Mouse (Mus musculus) limb, embryonic 15.5 days (tissue): ENCODE data around the gene Slc30a2. TPM values are rescaled to one million over a fixed set of nuclear protein-coding genes. Genes with fewer than 3 reads are reported as not detected.
"Not testable (repeated sequence)": the region's sequence is repeated elsewhere in the genome, so short reads cannot be mapped to it uniquely, and the experiment has no call there.

Experiments used
- ATAC-seq: fragments of 200-750 bp; cut with Nextera tagmentation; 2 replicates; pipeline ENCODE4 v1.8.0; 2017; ENCODE audit warnings: low read depth, moderate TSS enrichment; ENCODE audit not compliant: insufficient number of reproducible peaks, low FRiP score, low TSS enrichment
- H3K27ac ChIP-seq: fragments of 300-500 bp; sonication (generic); 2 replicates; pipeline ENCODE4 v1.5.1; 2015; ENCODE audit warnings: moderate library complexity, mild to moderate bottlenecking, inconsistent platforms
- H3K27me3 ChIP-seq: fragments of 300-500 bp; sonication (generic); 2 replicates; pipeline ENCODE4 v1.6.1; 2015; ENCODE audit warnings: inconsistent platforms
- H3K36me3 ChIP-seq: fragments of 300-500 bp; sonication (generic); 2 replicates; pipeline ENCODE4 v1.6.1; 2015; ENCODE audit warnings: inconsistent platforms
- H3K4me1 ChIP-seq: fragments of 300-500 bp; sonication (generic); 2 replicates; pipeline ENCODE4 v1.6.1; 2015; ENCODE audit warnings: inconsistent platforms
- H3K4me2 ChIP-seq: fragments of 300-500 bp; sonication (generic); 2 replicates; pipeline ENCODE4 v1.6.1; 2015; ENCODE audit warnings: mild to moderate bottlenecking, inconsistent platforms
- H3K4me3 ChIP-seq: fragments of 300-500 bp; sonication (generic); 2 replicates; pipeline ENCODE4 v1.5.1; 2015; ENCODE audit warnings: mild to moderate bottlenecking, inconsistent platforms
- H3K9ac ChIP-seq: fragments of 300-500 bp; sonication (generic); 2 replicates; pipeline ENCODE4 v1.6.1; 2015; ENCODE audit warnings: inconsistent platforms
- H3K9me3 ChIP-seq: fragments of 300-500 bp; sonication (generic); 2 replicates; pipeline ENCODE4 v1.6.1; 2016; ENCODE audit warnings: inconsistent platforms
- WGBS: fragments of 180-500 bp; shearing (Covaris S2); methylation state at CpG from one replicate; pipeline ENCODE4 v1.1.7; 2015; 5-methylcytosine and 5-hydroxymethylcytosine counted together
- polyA plus RNA-seq: library from polyadenylated mRNA; unstranded; fragments of >200 nt; fragmentation: Nextera tagmentation; extraction: Ambion mirVana; gene quantifications from 2 replicates; pipeline ENCODE4 v1.2.1, GENCODE M21; 2015

Gene Slc30a2
- polyA plus RNA-seq = 1.3 and 2.6 TPM in 2 replicates

- H3K4me2 ChIP-seq = peak within 1 kb of the TSS; percentile 50
- H3K9ac ChIP-seq = no peak within 1 kb of the TSS
- no peaks in the 10 kb centered on the region for H3K9me3 ChIP-seq
- H3K4me3 ChIP-seq = peak within 1 kb of the TSS; percentile 34
- ATAC-seq = no peak
- no peak within 1 kb of the TSS for H3K27ac ChIP-seq
- peaks cover 19% of the 10 kb centered on the region for H3K4me1 ChIP-seq
- H3K27me3 ChIP-seq = peaks cover 46% of the 10 kb centered on the region
- no peaks in the 10 kb centered on the region for H3K36me3 ChIP-seq
- 2% methylated on average over 60 of the region's 61 CpGs for WGBS
Measured at GRCm38 (mm10) chr4:134343071-134344031, at the start of gene Slc30a2. Gene Slc30a2 (plus strand): TSS chr4:134343181.

- Histone ChIP-seq H3K36me3 (no peaks in the 10 kb centered on the region), H3K9me3 (no peaks in the 10 kb centered on the region), H3K4me2 (no peak overlapping the region), H3K4me1 (peaks cover 3% of the 10 kb centered on the region), H3K4me3 (no peak overlapping the region), H3K27ac (no peak overlapping the region), H3K9ac (no peak overlapping the region), H3K27me3 (peaks cover 10% of the 10 kb centered on the region; the same call in 1 of the 2 replicates)
- WGBS = 45% methylated on average over 9 of the region's 9 CpGs
- ATAC-seq = no peak
Measured at GRCm38 (mm10) chr4:134293692-134294163, 49.3 kb upstream of the Slc30a2 start.

- not testable (repeated sequence) for H3K9ac ChIP-seq, H3K4me2 ChIP-seq, H3K9me3 ChIP-seq, ATAC-seq, H3K36me3 ChIP-seq, H3K4me3 ChIP-seq, H3K27ac ChIP-seq, H3K4me1 ChIP-seq
- WGBS = 86% methylated on average over 4 of the region's 4 CpGs
- H3K27me3 ChIP-seq = peaks cover 10% of the 10 kb centered on the region; the same call in 1 of the 2 replicates
Measured at GRCm38 (mm10) chr4:134296096-134296495, 46.9 kb upstream of the Slc30a2 start.

GRCm38 (mm10) chr4:134296523-134296922 lies 46.5 kb upstream of the Slc30a2 start:
- Histone ChIP-seq H3K36me3 (no peaks in the 10 kb centered on the region), H3K4me3 (no peak overlapping the region), H3K27me3 (peaks cover 10% of the 10 kb centered on the region; the same call in 1 of the 2 replicates), H3K4me2 (no peak overlapping the region), H3K27ac (no peak overlapping the region), H3K9me3 (no peaks in the 10 kb centered on the region), H3K4me1 (0 out of 2 replicates have a peak, but pooled peaks cover 4% of the 10 kb centered on the region), H3K9ac (no peak overlapping the region)
- no peak for ATAC-seq
- 95% methylated on average over 4 of the region's 4 CpGs for WGBS

- Histone ChIP-seq H3K4me3 (no peak overlapping the region), H3K27ac (no peak overlapping the region), H3K4me2 (no peak overlapping the region), H3K9ac (no peak overlapping the region), H3K27me3 (peaks cover 10% of the 10 kb centered on the region; the same call in 1 of the 2 replicates), H3K4me1 (0 out of 2 replicates have a peak, but pooled peaks cover 4% of the 10 kb centered on the region), H3K36me3 (no peaks in the 10 kb centered on the region), H3K9me3 (no peaks in the 10 kb centered on the region)
- 91% methylated on average over 8 of the region's 8 CpGs for WGBS
- ATAC-seq = no peak
Measured at GRCm38 (mm10) chr4:134297369-134297768, 45.6 kb upstream of the Slc30a2 start.

- 72% methylated on average over 19 of the region's 19 CpGs for WGBS
- H3K27me3 ChIP-seq = peaks cover 3% of the 10 kb centered on the region; the same call in 1 of the 2 replicates
Measured at GRCm38 (mm10) chr4:134298626-134299497, 44.1 kb upstream of the Slc30a2 start.

GRCm38 (mm10) chr4:134299498-134299810 lies 43.5 kb upstream of the Slc30a2 start:
- Histone ChIP-seq H3K27me3 (no peaks in the 10 kb centered on the region), H3K4me3 (no peak overlapping the region), H3K27ac (no peak overlapping the region), H3K9ac (no peak overlapping the region), H3K4me1 (0 out of 2 replicates have a peak, but pooled peaks cover 4% of the 10 kb centered on the region), H3K36me3 (no peaks in the 10 kb centered on the region), H3K9me3 (no peaks in the 10 kb centered on the region), H3K4me2 (no peak overlapping the region)
- ATAC-seq = no peak
- 50% methylated on average over 4 of the region's 4 CpGs for WGBS

More at GRCm38 (mm10) chr4:134298626-134299497, 44.1 kb upstream of the Slc30a2 start:
- no peak overlapping the region for H3K4me2 ChIP-seq
- H3K4me3 ChIP-seq = no peak overlapping the region
- H3K9ac ChIP-seq = no peak overlapping the region
- no peak overlapping the region for H3K27ac ChIP-seq
- no peaks in the 10 kb centered on the region for H3K36me3 ChIP-seq
- 0 out of 2 replicates have a peak, but pooled peaks cover 4% of the 10 kb centered on the region for H3K4me1 ChIP-seq
- no peak for ATAC-seq
- H3K9me3 ChIP-seq = no peaks in the 10 kb centered on the region

- H3K27me3 ChIP-seq = no peaks in the 10 kb centered on the region
- no peak overlapping the region for H3K9ac ChIP-seq
- H3K36me3 ChIP-seq = no peaks in the 10 kb centered on the region
- WGBS = 72% methylated on average over 9 of the region's 9 CpGs
- no peak overlapping the region for H3K4me2 ChIP-seq
- H3K4me1 ChIP-seq = 0 out of 2 replicates have a peak, but pooled peaks cover 4% of the 10 kb centered on the region
- no peak for ATAC-seq
- no peak overlapping the region for H3K27ac ChIP-seq
- H3K9me3 ChIP-seq = no peaks in the 10 kb centered on the region
- H3K4me3 ChIP-seq = no peak overlapping the region
Measured at GRCm38 (mm10) chr4:134300316-134300715, 42.7 kb upstream of the Slc30a2 start.

- 73% methylated on average over 5 of the region's 5 CpGs for WGBS
- no peak for ATAC-seq
- Histone ChIP-seq H3K27me3 (no peaks in the 10 kb centered on the region), H3K27ac (no peak overlapping the region), H3K9ac (no peak overlapping the region), H3K36me3 (no peaks in the 10 kb centered on the region), H3K4me3 (no peak overlapping the region), H3K4me2 (no peak overlapping the region), H3K9me3 (no peaks in the 10 kb centered on the region), H3K4me1 (peaks cover 6% of the 10 kb centered on the region)
Measured at GRCm38 (mm10) chr4:134302084-134302483, 40.9 kb upstream of the Slc30a2 start.

- ATAC-seq = no peak
- 57% methylated on average over 2 of the region's 2 CpGs for WGBS
- Histone ChIP-seq H3K36me3 (no peaks in the 10 kb centered on the region), H3K9me3 (no peaks in the 10 kb centered on the region), H3K4me2 (0 out of 2 replicates have a peak overlapping the region, but pooled peaks have one; percentile 26), H3K4me1 (peaks cover 10% of the 10 kb centered on the region), H3K9ac (no peak overlapping the region), H3K4me3 (no peak overlapping the region), H3K27me3 (no peaks in the 10 kb centered on the region), H3K27ac (no peak overlapping the region)
Measured at GRCm38 (mm10) chr4:134306963-134307362, 36.0 kb upstream of the Slc30a2 start.

- 9% methylated on average over 12 of the region's 12 CpGs for WGBS
Measured at GRCm38 (mm10) chr4:134307367-134308072, 35.5 kb upstream of the Slc30a2 start.

More at GRCm38 (mm10) chr4:134307367-134308072, 35.5 kb upstream of the Slc30a2 start:
- ATAC-seq = peak; percentile 44; the same call in 1 of the 2 replicates
- Histone ChIP-seq H3K4me1 (peaks cover 10% of the 10 kb centered on the region), H3K36me3 (no peaks in the 10 kb centered on the region), H3K27ac (no peak overlapping the region), H3K4me2 (peak overlapping the region; percentile 26; the same call in 1 of the 2 replicates), H3K9ac (no peak overlapping the region), H3K4me3 (no peak overlapping the region), H3K9me3 (no peaks in the 10 kb centered on the region), H3K27me3 (no peaks in the 10 kb centered on the region)
